Mouse (Mus musculus): ENCODE data around the gene Dock1.

DNA sequence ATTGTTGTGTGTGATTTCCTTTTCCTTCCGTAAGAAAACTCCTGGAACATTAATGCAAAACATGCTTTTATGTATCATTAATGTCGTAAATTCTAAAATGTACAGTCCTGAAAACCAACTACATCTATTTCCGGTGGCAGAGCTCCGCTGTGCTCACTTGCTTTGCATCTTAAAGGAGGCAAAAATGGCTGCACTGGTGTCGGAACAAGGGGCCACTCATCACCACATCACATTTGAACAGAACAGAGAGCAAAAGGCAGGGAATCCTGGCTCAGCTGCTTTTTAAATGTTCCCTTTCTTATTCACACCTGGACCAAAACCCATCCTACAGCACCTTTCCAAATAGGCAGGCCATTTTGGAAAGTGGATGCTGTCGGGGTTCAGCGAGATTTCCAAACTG lies 202.5 kb downstream of the Dock1 start:
- no peak for TF ChIP-seq HCFC1 (IDR thresholded peaks at IDR 0.05; ENCODE audit: borderline replicate concordance, insufficient read depth, low read length)
- TF ChIP-seq ZC3H11A (IDR thresholded peaks at IDR 0.05; ENCODE audit: borderline replicate concordance, low read depth, low read length) = no peak

All from ES-E14 (cell line).